Mouse (Mus musculus) embryonic facial prominence, embryonic 14.5 days (tissue): ENCODE results near the gene Pidd1. TPM values are rescaled to one million over a fixed set of nuclear protein-coding genes. Genes with fewer than 3 reads are reported as not detected.
"Not testable (repeated sequence)": the region's sequence is repeated elsewhere in the genome, so short reads cannot be mapped to it uniquely, and the experiment has no call there.

Experiments
- ATAC-seq: fragments of 200-750 bp; cut with Nextera tagmentation; 2 replicates; pipeline ENCODE4 v1.8.0; 2017; ENCODE audit warnings: low read depth, moderate number of reproducible peaks, moderate TSS enrichment
- DNase-seq: peaks from one replicate; pipeline ENCODE4 v3.0.0-alpha.2; 2015; ENCODE audit warnings: low spot score
- H3K27ac ChIP-seq: fragments of 300-500 bp; sonication (generic); replicated peaks from 2 replicates; pipeline ENCODE4 v1.5.1; 2014; ENCODE audit warnings: low read depth, mild to moderate bottlenecking, low read length, moderate library complexity
- H3K27me3 ChIP-seq: fragments of 300-500 bp; sonication (generic); replicated peaks from 2 replicates; pipeline ENCODE4 v1.6.1; 2014; ENCODE audit warnings: low read length; ENCODE audit not compliant: control insufficient read depth, insufficient read depth
- H3K36me3 ChIP-seq: fragments of 300-500 bp; sonication (generic); 2 replicates; pipeline ENCODE4 v1.6.1; 2014; ENCODE audit warnings: low read length, mixed read lengths; ENCODE audit not compliant: control insufficient read depth, insufficient read depth
- H3K4me1 ChIP-seq: fragments of 300-500 bp; sonication (generic); 2 replicates; pipeline ENCODE4 v1.6.1; 2014; ENCODE audit warnings: antibody characterized with exemption, low read length; ENCODE audit not compliant: control insufficient read depth, insufficient read depth
- H3K4me2 ChIP-seq: fragments of 300-500 bp; sonication (generic); 2 replicates; pipeline ENCODE4 v1.6.1; 2014; ENCODE audit warnings: low read depth, mild to moderate bottlenecking, low read length, moderate library complexity, mixed read lengths
- H3K4me3 ChIP-seq: fragments of 300-500 bp; sonication (generic); 2 replicates; pipeline ENCODE4 v1.5.1; 2014; ENCODE audit warnings: low read depth, mild to moderate bottlenecking, low read length
- H3K9ac ChIP-seq: fragments of 300-500 bp; sonication (generic); 2 replicates; pipeline ENCODE4 v1.6.1; 2014; ENCODE audit warnings: low read depth, mild to moderate bottlenecking, low read length, moderate library complexity, mixed read lengths
- H3K9me3 ChIP-seq: fragments of 300-500 bp; sonication (generic); 2 replicates; pipeline ENCODE4 v1.6.1; 2016; ENCODE audit warnings: low read length; ENCODE audit not compliant: control insufficient read depth
- WGBS: fragments of 180-500 bp; shearing (Covaris S2); extraction: QIAGEN DNeasy Blood & Tissue Kit; methylation state at CpG from one replicate; pipeline ENCODE4 v1.1.7; 2014; 5-methylcytosine and 5-hydroxymethylcytosine counted together
- polyA plus RNA-seq: library from polyadenylated mRNA; unstranded; fragments of >200 nt; fragmentation: Nextera tagmentation; extraction: Ambion mirVana; gene quantifications from 2 replicates; pipeline ENCODE4 v1.2.1, GENCODE M21; 2014

The Pidd1 gene
- polyA plus RNA-seq, 1 experiment from 2014 or later = 7.4 TPM

DNA sequence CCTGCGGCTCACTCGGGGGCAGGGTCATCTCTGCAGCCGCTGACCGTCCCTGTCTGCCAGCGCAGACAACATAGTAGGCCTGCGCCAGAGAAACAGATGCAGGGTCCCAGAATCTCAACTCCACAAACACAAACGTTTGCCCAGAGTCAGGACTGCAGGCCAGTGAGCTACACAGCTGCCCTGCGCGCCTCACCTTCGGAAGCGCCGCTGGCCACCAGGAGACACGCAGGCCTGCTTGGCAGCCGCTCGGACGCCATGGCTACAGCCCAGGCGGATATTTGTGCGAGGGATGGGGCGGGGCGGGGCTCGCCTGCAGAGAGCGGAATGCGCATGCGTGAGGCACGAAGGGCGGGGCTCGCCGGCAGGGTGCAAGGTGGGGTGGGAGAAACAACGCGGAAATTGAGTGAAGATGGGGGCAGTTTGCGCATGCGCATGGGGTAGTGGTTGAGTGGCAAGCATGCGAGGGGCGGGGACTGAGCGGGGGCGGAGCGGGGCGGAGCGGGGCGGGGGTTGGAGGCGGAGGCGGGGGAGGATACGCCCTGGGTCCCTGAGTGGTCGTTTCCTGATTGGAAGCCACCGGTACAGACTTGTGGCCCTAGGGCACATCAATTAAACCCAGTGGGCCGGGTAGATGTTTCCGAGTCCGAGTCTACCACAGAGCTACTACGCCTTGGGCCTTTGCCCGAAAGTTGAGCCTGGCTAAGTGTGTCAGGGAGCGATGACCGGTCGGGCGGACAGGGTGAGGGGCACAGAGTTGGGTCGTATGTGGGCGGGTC lies 29.8 kb downstream of the Pidd1 start, which contains the start of gene Gatd1:
Gatd1 (minus strand) TSS at position 328 of the 776 bp plus-strand sequence.
- Histone ChIP-seq H3K27me3 (no peaks in the 10 kb centered on the region), H3K4me3 (peak within 1 kb of the TSS; percentile 86), H3K4me1 (no peaks in the 10 kb centered on the region), H3K36me3 (peaks cover 27% of the 10 kb centered on the region), H3K9ac (peak within 1 kb of the TSS; percentile 92), H3K9me3 (no peaks in the 10 kb centered on the region), H3K4me2 (peak within 1 kb of the TSS; percentile 92), H3K27ac (peak within 1 kb of the TSS; percentile 78)
- WGBS = 0% methylated on average over 36 of the region's 56 CpGs
- peak; percentile 99 for DNase-seq
- ATAC-seq = peak; percentile 93

DNA sequence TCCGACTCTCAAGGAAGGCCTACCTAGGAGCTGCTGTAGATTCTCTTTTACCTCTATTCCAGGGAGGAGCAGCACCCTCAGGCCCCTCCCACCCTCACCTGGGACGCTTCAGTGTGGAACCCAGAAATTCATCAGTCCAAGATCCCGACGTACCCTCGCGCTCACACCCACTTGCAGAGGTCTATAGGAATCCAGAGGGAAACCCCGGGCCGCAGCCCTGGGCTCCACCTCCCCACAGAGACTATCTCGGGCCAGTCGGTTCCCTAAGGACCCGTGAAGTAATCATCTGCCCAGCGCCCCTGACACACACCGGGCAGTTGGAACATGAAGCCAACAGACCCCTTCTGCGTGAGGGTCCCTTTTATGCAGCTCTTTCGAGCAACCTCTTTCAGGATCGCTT lies 30.5 kb downstream of the Pidd1 start:
- Histone ChIP-seq H3K4me2 (peak overlapping the region; percentile 92), H3K27me3 (no peaks in the 10 kb centered on the region), H3K9ac (peak overlapping the region; percentile 92), H3K27ac (peak overlapping the region; percentile 78), H3K36me3 (peaks cover 33% of the 10 kb centered on the region), H3K9me3 (no peaks in the 10 kb centered on the region), H3K4me3 (peak overlapping the region; percentile 86), H3K4me1 (no peaks in the 10 kb centered on the region)
- 3% methylated on average over 16 of the region's 16 CpGs for WGBS
- ATAC-seq (no peak), DNase-seq (peak; percentile 33)

DNA sequence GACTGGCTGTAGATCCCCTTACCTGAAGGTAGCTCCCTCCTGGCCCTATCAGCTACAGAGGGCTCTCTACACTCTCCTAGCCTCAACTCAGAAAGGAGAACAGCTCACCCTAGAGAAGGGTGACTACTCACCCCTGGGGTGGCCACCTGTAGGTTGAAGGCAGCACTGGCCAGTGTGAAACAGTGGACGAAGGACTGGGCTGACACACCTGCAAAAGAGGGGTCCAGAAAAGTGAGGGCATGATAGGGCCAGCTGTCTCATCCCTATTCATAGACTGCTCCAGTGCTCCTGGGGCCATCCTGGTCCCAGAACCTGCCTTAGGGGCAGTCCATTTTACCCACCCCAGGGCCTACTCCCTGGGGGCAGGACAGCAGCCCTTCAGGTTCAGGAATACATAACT lies 32.2 kb downstream of the Pidd1 start:
- Histone ChIP-seq H3K4me2 (no peak overlapping the region), H3K4me1 (no peaks in the 10 kb centered on the region), H3K4me3 (no peak overlapping the region), H3K36me3 (peaks cover 38% of the 10 kb centered on the region), H3K27me3 (no peaks in the 10 kb centered on the region), H3K27ac (no peak overlapping the region), H3K9ac (no peak overlapping the region), H3K9me3 (no peaks in the 10 kb centered on the region)
- DNase-seq (no peak), ATAC-seq (no peak)
- WGBS = 100% methylated on average over 1 of the region's 1 CpGs

DNA sequence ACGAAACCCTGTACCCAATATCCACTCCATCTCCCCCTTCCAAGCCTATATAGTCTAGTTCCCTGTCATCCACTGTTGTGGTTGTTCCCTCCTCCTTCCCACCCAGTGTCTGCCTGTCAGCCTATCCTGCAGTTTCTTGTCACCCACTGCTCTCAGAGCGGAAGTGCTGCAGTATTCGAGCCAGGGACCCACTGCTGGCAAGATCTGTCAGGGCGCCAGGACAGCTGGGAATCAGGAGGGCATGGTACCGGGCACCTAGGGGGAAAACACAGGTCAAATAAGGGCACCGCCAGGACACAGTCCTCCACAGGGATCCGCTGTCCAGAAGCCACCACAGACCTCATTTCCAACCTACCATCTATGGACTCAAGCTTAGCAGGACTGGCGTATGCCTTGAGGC lies 33.2 kb downstream of the Pidd1 start:
- H3K4me3 ChIP-seq = no peak overlapping the region
- H3K4me1 ChIP-seq = no peaks in the 10 kb centered on the region
- no peaks in the 10 kb centered on the region for H3K27me3 ChIP-seq
- ATAC-seq (no peak), DNase-seq (no peak)
- no peak overlapping the region for H3K9ac ChIP-seq
- H3K4me2 ChIP-seq = no peak overlapping the region
- 92% methylated on average over 8 of the region's 8 CpGs for WGBS
- peaks cover 38% of the 10 kb centered on the region for H3K36me3 ChIP-seq
- no peak overlapping the region for H3K27ac ChIP-seq
- H3K9me3 ChIP-seq = no peaks in the 10 kb centered on the region

DNA sequence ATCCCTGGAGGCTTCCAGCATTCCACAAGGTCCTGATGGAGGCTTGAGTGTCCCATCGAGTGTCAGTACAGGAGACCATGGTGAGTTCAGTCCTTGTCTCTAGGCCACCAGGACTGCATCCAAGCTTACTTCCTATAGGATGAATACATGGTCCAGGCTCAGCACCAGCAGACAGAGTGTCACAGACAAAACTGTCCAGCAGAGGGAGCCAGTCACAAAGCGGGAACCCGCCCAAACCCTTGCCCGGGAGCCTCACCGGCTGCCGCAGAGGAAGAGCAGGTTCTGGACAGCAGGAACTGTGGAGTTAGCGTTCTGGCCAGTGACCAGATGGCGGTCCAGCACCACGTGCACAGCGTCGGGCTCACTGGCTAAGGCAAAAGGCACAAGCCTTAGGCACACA lies 35.0 kb downstream of the Pidd1 start:
- ATAC-seq (peak; percentile 78), DNase-seq (peak; percentile 85)
- no peak overlapping the region for H3K4me2 ChIP-seq
- H3K27me3 ChIP-seq = no peaks in the 10 kb centered on the region
- H3K36me3 ChIP-seq = peaks cover 38% of the 10 kb centered on the region
- WGBS = 9% methylated on average over 11 of the region's 11 CpGs
- H3K4me1 ChIP-seq = no peaks in the 10 kb centered on the region
- no peak overlapping the region for H3K27ac ChIP-seq
- no peak overlapping the region for H3K4me3 ChIP-seq
- no peak overlapping the region for H3K9ac ChIP-seq
- H3K9me3 ChIP-seq = no peaks in the 10 kb centered on the region

DNA sequence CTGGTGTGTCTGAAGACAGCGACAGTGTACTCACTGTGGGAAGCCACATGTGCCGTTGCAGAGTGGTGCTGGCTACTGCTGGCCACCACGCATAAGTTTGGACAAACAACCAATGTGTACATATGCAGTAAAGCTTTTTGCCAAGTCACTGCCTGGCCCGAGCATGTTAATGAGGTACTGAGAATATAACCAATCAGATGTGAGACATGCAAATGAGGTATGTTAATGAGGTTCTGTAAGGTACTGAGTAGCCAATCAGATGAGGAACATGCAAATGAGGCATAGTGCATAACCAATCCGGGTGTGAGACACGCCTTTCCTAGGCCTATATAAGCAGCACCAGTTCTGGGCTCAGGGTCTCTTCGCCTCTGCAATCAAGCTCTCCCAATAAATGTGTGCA lies 36.2 kb downstream of the Pidd1 start:
- not testable (repeated sequence) for DNase-seq, H3K4me2 ChIP-seq, H3K27ac ChIP-seq, H3K27me3 ChIP-seq, H3K4me1 ChIP-seq, H3K9ac ChIP-seq, H3K4me3 ChIP-seq, H3K9me3 ChIP-seq, ATAC-seq
- H3K36me3 ChIP-seq = peaks cover 45% of the 10 kb centered on the region
- 93% methylated on average over 6 of the region's 7 CpGs for WGBS

DNA sequence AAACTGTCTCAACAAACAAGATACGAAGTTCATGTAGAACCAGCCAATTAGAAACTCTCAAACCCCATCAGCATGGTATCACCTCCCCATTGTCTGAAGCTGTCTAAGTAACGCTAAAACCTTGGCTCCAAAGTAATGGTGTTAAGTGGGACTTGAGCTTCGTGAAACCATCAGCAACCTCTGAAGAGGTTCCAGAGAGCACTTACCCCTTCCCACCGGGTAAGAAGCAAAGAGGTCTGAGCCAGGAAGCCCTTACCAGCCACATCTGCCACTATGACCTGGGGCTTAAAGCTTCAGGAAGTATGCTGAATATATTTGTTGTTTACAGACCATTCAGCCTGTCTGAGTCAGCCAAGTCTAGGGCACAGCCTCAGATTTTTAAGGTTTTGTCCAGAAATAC lies 38.4 kb downstream of the Pidd1 start:
- H3K27ac ChIP-seq = no peak overlapping the region
- no peaks in the 10 kb centered on the region for H3K4me1 ChIP-seq
- ATAC-seq = no peak
- H3K9me3 ChIP-seq = no peaks in the 10 kb centered on the region
- H3K9ac ChIP-seq = no peak overlapping the region
- WGBS = 80% methylated on average over 4 of the region's 4 CpGs
- no peak for DNase-seq
- peaks cover 54% of the 10 kb centered on the region for H3K36me3 ChIP-seq
- H3K4me2 ChIP-seq = no peak overlapping the region
- no peaks in the 10 kb centered on the region for H3K27me3 ChIP-seq
- H3K4me3 ChIP-seq = no peak overlapping the region

DNA sequence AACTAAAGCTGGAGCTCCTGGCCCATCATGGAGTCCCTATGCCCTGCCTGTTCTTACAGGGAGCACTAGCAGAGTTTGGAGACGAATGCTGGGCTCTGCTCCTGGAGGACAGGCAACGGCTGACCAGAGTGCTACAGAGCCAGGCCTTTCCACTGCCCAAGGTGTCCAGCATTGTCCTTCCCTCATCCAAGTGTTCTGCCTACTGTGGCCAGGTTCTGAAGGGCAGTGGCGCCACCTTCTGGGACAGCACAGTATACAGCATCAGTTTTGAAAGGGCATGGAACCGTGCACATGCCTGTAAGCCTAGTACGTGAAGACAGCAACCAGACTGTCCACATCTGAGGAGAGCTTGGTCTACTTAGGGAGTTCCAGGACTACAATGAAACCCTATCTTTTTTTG lies 40.5 kb downstream of the Pidd1 start:
- Histone ChIP-seq H3K9ac (no peak overlapping the region), H3K36me3 (peaks cover 53% of the 10 kb centered on the region), H3K27ac (no peak overlapping the region), H3K4me1 (no peaks in the 10 kb centered on the region), H3K4me3 (no peak overlapping the region), H3K4me2 (no peak overlapping the region), H3K27me3 (no peaks in the 10 kb centered on the region), H3K9me3 (no peaks in the 10 kb centered on the region)
- DNase-seq = peak; percentile 42
- 53% methylated on average over 5 of the region's 5 CpGs for WGBS
- peak; percentile 53; the same call in 1 of the 2 replicates for ATAC-seq

DNA sequence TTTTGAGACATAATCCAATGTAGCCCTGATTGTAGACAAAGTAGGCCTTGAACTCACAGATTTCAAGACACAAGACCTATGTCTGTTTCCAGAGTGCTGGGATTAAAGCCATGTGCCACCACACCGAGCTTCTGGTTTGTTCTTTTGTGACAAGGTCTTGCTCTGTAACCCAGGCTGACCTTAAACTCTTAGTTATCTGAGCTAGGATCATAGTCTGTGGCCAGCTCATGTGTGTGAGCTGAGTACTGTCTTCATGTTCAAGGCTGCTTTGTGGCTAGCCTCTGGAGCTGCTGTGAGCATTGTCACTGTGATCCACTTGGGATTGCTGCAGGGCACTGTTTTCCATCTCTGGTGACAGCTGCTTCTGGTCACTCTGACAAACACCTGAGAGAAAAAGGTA lies 48.5 kb downstream of the Pidd1 start:
- DNase-seq = no peak
- H3K4me2 ChIP-seq = no peak overlapping the region
- H3K9ac ChIP-seq = no peak overlapping the region
- peaks cover 39% of the 10 kb centered on the region for H3K36me3 ChIP-seq
- no peak for ATAC-seq
- H3K4me1 ChIP-seq = peaks cover 8% of the 10 kb centered on the region
- no peaks in the 10 kb centered on the region for H3K27me3 ChIP-seq
- H3K4me3 ChIP-seq = no peak overlapping the region
- no peaks in the 10 kb centered on the region for H3K9me3 ChIP-seq
- WGBS = 61% methylated on average over 1 of the region's 1 CpGs
- no peak overlapping the region for H3K27ac ChIP-seq
